Mouse (Mus musculus) kidney, postnatal 25 days (tissue): ENCODE data around the gene Asic3.

Experiments used
- DNase-seq, 2 experiments: peaks; one replicate each; pipeline ENCODE4 v3.0.0; 2021; ENCODE audit warnings: mixed read lengths in 2 of 2

Asic3 gene

GRCm38 (mm10) chr5:24413042-24413693, at the start of gene Asic3:
TSS of gene Asic3 (plus strand) at chr5:24413392.
- peak in 1 of 2 experiments; percentile 54 for DNase-seq

DNA sequence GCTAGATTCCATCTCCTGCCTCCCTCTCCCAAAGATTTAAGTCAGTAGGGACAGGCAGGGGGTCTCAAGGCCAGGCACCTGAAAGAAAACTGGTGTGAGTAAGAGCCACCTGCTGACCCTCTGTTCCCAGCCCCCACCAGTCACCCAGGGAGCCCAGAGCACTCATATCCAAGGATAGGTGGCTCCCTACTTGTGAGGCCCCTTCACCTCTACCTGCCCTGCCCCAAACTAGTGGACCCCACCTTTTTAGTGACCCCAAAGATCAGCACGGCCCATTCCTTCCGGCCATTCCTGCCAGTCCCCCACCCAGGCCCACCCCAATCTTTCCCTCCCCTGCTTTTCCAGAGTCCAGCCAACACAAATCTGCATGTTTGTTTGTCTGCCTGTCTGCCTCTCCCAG, 49.7 kb upstream of the Asic3 start:
- DNase-seq, result no peak

- no peak for DNase-seq
These were observed 49.1 kb upstream of the Asic3 start for GRCm38 (mm10) chr5:24364061-24364460.

GRCm38 (mm10) chr5:24364508-24364907, 48.7 kb upstream of the Asic3 start, which contains the start of gene Nos3:
TSS of gene Nos3 (plus strand) at chr5:24364810.
- DNase-seq, result peak; percentile 77 to 88

GRCm38 (mm10) chr5:24364963-24365362, 48.2 kb upstream of the Asic3 start:
- DNase-seq, result no peak

- DNase-seq, result no peak
These were observed 47.7 kb upstream of the Asic3 start for GRCm38 (mm10) chr5:24365528-24365927.

DNA sequence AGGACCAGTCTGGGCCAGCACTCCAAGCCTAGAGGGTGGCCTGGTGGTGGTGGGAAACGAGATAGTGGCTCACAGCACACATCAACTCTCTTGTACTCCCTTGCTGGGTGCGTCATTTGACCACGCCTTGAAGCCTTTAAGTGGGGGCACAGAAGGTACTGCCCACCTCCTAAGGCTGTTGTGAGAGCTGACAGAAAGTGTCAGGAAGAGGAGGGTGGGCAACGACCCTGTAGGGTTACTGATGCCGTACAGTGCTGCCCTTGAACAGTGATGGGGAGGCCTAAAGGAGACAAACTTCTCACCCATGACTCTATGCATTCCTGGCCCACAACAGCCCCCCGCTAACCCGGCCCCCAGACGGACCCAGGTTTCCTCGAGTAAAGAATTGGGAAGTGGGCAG, 46.8 kb upstream of the Asic3 start:
- DNase-seq, result no peak

- no peak for DNase-seq
These were observed 43.4 kb upstream of the Asic3 start for GRCm38 (mm10) chr5:24369767-24370166.

GRCm38 (mm10) chr5:24373807-24374206, 39.4 kb upstream of the Asic3 start:
- no peak for DNase-seq

GRCm38 (mm10) chr5:24374216-24374615, 39.0 kb upstream of the Asic3 start:
- DNase-seq, result no peak

GRCm38 (mm10) chr5:24374666-24375328, 38.4 kb upstream of the Asic3 start:
- no peak for DNase-seq

GRCm38 (mm10) chr5:24378700-24379099, 34.5 kb upstream of the Asic3 start:
- no peak for DNase-seq

- DNase-seq, result no peak
These were observed 33.7 kb upstream of the Asic3 start for GRCm38 (mm10) chr5:24379501-24379900.

GRCm38 (mm10) chr5:24380499-24380898, 32.7 kb upstream of the Asic3 start:
- no peak for DNase-seq

DNA sequence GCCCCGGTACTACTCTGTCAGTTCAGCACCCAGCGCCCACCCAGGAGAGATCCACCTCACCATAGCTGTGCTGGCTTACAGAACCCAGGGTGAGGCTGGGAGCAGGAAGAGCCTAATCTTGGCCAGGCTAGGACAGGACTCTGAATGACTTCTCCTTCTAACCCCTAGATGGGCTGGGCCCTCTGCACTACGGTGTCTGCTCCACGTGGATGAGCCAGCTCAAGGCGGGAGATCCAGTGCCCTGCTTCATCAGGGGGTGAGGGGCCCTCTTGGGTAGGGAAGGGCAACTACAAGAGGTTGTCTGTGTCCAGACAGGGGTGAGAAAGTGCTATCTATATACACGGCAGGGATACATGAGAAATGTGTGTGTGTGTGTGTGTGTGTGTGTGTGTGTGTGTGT, 31.7 kb upstream of the Asic3 start:
- DNase-seq, result no peak

GRCm38 (mm10) chr5:24381988-24382387, 31.2 kb upstream of the Asic3 start:
- no peak for DNase-seq

GRCm38 (mm10) chr5:24383026-24383859, 29.9 kb upstream of the Asic3 start:
- DNase-seq, result peak; percentile 93

DNA sequence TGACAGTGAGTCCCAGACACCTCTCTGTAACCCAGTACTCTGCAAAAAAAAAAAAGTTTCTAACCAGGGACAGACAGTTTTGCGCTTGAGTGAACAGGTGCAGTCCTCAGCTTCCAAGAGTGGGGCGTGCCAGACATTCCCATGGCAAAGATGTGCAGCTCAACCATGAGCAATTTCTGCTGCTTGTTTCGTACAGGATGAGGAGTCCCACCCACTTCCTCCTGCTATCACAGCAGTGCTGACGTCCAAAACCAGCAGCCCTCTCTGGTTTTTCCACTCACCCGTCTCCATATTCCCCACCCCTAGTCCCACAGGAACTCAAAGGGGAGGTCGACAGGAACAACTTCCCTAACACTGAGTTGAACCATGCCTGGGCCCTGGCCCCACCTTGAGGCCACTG, 28.8 kb upstream of the Asic3 start:
- DNase-seq, result peak; percentile 59 to 80

- DNase-seq, result no peak
These were observed 27.8 kb upstream of the Asic3 start for GRCm38 (mm10) chr5:24385374-24385773.

DNA sequence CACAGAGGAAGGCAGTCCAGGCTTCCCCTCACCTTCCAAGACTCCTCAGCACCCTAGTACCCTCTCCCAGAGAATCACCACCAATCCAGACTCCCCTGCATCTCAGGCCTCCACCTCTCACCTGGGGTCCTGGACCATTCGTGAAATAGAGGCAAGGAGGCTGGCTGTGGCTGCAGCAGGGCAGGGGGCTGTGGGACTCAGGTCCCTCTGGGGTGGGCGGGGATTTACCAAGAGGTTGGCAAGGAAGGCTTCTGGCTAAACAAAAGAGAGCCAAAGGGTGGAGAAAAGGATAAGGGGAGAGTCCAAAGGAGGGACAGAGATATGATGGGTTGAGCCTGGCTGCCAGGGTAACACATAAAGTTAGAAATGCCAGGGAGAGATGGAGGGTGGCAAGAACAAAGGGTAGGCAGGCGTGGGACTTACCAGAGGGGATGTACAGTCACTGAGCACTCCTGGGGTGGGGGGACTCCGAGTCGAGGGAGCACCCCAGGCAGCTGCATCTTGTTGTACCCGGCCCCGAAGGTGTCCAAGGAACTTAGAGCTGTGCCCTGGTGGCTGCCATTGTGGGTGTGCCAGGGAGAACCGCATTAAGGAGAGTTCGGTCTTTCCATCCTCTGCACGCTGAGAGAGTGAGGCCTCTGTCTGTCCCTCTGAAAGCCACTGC, 27.2 kb upstream of the Asic3 start:
- DNase-seq, result no peak

GRCm38 (mm10) chr5:24387264-24388241, 25.6 kb upstream of the Asic3 start:
- peak; percentile 85 to 92 for DNase-seq
